Mouse (Mus musculus): ENCODE results near the gene Cox7a2l. TPM values are rescaled to one million over a fixed set of nuclear protein-coding genes. Genes with fewer than 3 reads are reported as not detected.

Cox7a2l gene
- polyA plus RNA-seq, 1 experiment = 380 TPM

DNA sequence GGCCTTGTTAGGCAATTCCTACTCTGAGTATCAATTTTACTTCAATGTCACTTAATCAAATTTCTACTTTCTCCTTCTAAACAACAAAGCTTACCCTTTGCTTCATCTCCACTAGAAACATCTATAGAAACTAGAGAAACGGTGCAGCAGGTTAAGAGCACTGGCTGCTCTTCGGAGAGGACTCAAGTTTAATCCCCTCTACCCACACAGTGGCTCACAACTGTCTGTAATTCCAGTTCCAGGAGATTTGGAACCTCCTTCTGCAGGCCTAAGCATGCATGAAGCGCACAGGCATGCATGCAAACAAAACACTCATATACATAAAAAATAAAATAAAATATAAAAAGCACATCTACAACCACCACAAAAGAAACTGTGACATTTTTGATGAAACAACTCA, 5.0 kb downstream of the Cox7a2l start:
- Histone ChIP-seq H3K4me3 (ENCODE audit: insufficient read depth, low read depth, low read length) (no peak overlapping the region), H3K27ac (replicated peaks; ENCODE audit: low read depth, low read length) (no peak overlapping the region), H3K4me1 (ENCODE audit: control insufficient read depth, insufficient read depth, insufficient read length, low read length) (peaks cover 7% of the 10 kb centered on the region)

DNA sequence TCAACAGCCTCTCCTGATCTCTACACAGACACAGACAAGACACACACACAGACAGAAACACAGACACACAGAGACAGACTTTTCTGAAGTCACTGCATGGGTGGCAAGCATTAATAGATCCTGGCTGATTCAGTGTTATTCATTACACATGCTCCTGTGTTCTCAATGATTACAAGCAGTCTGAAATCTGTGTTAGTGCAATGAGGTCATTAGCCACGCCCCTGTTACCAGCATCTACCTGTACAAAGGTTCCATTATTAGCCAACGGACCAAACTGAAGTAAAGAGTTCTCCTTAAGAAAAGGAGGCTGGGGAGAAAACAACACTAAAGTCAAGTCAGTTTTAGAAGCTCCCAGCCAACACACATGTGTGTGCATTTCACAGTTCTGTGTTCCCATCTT, 13.4 kb downstream of the Cox7a2l start:
- H3K27ac ChIP-seq (replicated peaks; ENCODE audit: low read depth, low read length) = no peak overlapping the region
- H3K4me3 ChIP-seq (ENCODE audit: insufficient read depth, low read depth, low read length) = no peak overlapping the region
- no peaks in the 10 kb centered on the region for H3K4me1 ChIP-seq (ENCODE audit: control insufficient read depth, insufficient read depth, insufficient read length, low read length)

DNA sequence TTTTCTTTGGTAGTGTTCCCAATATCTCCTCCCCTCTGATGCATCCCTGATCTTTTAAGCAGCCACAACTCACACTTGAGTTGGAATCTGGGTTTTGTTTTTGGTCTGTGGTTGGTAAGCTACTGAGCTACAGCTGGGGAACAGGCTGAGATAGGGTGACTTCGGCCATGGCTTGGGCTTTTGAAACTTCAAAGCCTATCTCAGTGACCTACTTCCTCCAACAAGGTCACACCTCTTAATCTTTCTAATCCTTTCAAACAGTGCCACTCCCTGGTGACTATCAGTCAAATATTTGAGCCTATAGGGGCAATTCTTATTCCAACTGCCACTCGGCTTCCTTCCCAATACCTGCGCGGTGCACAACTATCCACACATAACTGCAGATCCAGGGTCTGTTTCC, 17.4 kb downstream of the Cox7a2l start:
- no peak overlapping the region for H3K4me3 ChIP-seq (ENCODE audit: insufficient read depth, low read depth, low read length)
- no peak overlapping the region for H3K27ac ChIP-seq (replicated peaks; ENCODE audit: low read depth, low read length)
- H3K4me1 ChIP-seq (ENCODE audit: control insufficient read depth, insufficient read depth, insufficient read length, low read length) = no peaks in the 10 kb centered on the region

DNA sequence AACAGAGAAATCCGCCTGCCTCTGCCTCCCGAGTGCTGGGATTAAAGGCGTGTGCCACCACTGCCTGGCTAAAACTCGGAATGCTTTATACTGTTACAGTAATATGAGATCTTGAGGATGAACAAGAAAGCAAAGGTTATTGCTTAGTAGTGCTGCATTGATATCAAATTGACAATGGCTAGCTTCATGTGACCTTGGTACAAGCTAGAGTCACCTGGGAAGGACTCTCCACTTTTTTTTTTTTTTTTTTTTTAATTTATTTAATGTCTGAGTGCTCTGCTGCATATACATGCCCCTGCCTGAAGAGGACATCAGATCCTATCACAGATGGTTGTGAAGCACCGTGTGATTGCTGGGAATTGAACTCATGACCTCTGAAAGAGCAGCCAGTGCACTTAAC, 18.2 kb downstream of the Cox7a2l start:
- Histone ChIP-seq H3K4me3 (ENCODE audit: insufficient read depth, low read depth, low read length) (no peak overlapping the region), H3K27ac (replicated peaks; ENCODE audit: low read depth, low read length) (no peak overlapping the region), H3K4me1 (ENCODE audit: control insufficient read depth, insufficient read depth, insufficient read length, low read length) (no peaks in the 10 kb centered on the region)

DNA sequence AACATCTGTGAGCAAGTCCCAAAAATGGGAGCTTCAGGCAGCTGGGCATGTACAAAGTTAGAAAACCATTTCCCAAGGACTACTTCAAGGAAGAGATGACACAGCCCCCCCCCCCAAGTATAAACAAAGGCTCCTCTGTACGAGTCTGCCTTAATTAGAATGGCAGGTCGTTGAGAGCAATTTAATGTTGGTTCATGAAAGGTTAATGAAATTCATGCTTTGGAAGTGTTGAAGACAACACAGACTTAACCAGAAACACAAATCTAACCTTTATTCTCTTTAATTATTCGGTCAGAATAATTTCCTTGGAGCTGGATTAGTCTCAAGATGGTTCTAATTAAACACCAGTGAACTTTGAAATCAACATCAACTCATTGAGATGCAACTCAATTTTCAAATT, 29.4 kb downstream of the Cox7a2l start:
- no peak overlapping the region for H3K27ac ChIP-seq (replicated peaks; ENCODE audit: low read depth, low read length)
- H3K4me1 ChIP-seq (ENCODE audit: control insufficient read depth, insufficient read depth, insufficient read length, low read length) = no peaks in the 10 kb centered on the region
- H3K4me3 ChIP-seq (ENCODE audit: insufficient read depth, low read depth, low read length) = no peak overlapping the region

DNA sequence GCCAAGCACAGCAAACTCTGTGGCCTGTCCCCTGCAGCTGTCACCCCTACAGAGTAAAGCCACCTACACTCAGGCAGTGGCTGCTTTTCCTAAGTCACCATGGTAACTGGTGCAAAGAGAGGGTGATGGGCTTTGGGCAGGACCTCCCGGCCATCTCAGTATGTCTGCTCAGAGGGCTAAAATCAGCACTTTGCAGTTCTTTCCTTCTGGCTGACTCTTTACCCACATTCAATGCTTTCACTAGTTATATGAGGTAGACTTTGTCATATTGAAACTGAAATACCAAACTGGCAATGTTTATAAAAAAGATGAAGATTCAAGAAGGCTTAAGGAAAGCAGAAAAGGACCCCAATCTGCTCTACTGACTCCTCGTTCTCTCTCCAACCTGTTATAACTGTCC, 33.3 kb downstream of the Cox7a2l start:
- H3K27ac ChIP-seq (replicated peaks; ENCODE audit: low read depth, low read length) = no peak overlapping the region

DNA sequence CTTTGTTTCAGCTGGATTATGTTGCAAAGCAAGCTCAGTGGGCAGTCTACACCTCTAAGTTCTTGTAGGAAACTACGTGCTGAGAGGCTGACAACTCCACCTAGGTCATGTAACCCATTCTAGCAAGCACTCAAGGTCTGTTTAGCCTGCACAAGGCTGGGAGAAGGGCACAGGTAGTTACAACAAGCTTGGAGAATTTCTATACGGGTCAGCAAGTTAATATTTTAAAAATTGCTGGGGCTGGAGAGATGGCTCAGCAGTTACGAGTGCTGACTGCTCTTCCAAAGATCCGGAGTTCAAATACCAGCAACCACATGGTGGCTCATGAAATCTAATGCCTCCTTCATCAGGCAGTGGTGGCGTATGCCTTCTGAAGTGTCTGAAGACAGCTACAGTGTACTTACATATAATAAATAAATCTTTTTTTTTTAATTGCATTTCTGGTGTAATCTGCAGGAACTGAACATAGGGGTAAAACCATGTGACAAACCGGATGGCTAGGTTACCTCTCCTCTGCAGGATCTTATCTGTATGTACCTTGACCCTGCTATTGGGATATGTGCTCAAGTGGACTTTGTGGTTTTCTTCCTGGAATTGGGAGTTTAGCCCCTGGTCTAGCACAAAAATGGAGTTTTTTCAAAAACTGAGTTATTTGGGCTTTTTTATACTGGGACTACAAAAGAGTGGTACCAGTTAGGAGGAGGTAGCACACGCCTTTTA, 34.2 kb downstream of the Cox7a2l start:
- H3K4me3 ChIP-seq (ENCODE audit: insufficient read depth, low read depth, low read length) = no peak overlapping the region
- H3K27ac ChIP-seq (replicated peaks; ENCODE audit: low read depth, low read length) = no peak overlapping the region
- H3K4me1 ChIP-seq (ENCODE audit: control insufficient read depth, insufficient read depth, insufficient read length, low read length) = no peaks in the 10 kb centered on the region

More for the DNA sequence above, 33.3 kb downstream of the Cox7a2l start:
- Histone ChIP-seq H3K4me1 (ENCODE audit: control insufficient read depth, insufficient read depth, insufficient read length, low read length) (no peaks in the 10 kb centered on the region), H3K4me3 (ENCODE audit: insufficient read depth, low read depth, low read length) (no peak overlapping the region)

DNA sequence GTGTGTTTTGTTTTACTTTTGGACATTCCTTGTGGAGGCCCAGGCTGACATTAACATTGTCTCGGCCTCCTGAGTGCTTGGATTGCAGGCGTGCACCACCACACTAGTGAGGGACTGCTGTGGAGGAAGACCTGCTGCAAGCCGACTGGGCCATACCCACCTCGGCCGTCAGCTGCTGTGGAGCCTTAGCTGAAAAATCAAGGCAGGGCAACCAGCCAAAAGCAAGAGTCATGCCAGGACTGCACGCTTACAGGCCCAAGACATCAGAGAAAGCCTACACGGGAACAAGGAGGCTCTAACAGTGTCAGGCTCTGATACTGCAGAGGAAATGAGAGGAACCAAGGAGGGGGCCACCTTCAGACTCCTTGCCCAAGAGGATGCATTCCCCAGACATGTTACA, 35.6 kb downstream of the Cox7a2l start:
- Histone ChIP-seq H3K4me1 (ENCODE audit: control insufficient read depth, insufficient read depth, insufficient read length, low read length) (no peaks in the 10 kb centered on the region), H3K4me3 (ENCODE audit: insufficient read depth, low read depth, low read length) (no peak overlapping the region), H3K27ac (replicated peaks; ENCODE audit: low read depth, low read length) (no peak overlapping the region)

DNA sequence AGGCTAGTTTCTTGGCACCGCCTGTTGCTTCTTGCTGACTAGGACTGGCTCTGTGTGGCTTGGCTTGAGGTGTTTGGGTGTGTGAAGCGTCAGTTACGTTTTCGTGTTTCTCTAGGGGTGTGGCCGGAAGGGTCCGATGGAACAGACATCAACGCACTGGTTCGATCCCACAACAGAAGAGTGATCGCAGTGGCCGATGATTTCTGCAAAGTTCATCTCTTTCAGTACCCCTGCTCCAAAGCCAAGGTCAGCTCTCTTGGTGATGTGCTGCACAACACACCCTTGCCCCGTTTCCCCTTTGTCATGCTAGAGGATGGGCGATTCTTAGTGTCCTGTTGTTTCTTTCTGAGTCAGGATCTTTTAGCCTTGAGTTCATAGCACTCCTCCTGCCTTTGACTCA, 40.0 kb downstream of the Cox7a2l start:
- H3K4me3 ChIP-seq (ENCODE audit: insufficient read depth, low read depth, low read length) = no peak overlapping the region
- no peaks in the 10 kb centered on the region for H3K4me1 ChIP-seq (ENCODE audit: control insufficient read depth, insufficient read depth, insufficient read length, low read length)
- H3K27ac ChIP-seq (replicated peaks; ENCODE audit: low read depth, low read length) = no peak overlapping the region

DNA sequence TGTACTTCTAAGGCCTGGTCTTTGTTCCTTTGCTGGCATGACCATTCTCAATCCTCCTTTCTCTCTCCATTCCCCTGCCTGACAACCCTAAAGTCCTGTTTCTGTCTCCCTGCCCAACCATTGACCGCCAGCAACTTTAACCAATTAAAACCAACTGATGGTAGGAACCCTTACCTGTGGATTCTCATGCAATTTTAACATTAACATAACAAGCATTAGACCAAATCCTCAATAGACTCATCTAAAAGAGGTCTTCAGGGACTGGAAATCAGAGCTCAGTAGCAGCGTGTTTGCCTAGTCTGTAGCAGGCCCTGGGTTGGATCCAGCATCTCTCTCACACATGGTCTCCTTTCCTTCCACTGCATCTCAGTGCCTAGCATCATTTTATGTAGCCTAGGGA, 47.5 kb downstream of the Cox7a2l start:
- H3K4me1 ChIP-seq (ENCODE audit: control insufficient read depth, insufficient read depth, insufficient read length, low read length) = no peaks in the 10 kb centered on the region
- no peak overlapping the region for H3K4me3 ChIP-seq (ENCODE audit: insufficient read depth, low read depth, low read length)
- no peak overlapping the region for H3K27ac ChIP-seq (replicated peaks; ENCODE audit: low read depth, low read length)

DNA sequence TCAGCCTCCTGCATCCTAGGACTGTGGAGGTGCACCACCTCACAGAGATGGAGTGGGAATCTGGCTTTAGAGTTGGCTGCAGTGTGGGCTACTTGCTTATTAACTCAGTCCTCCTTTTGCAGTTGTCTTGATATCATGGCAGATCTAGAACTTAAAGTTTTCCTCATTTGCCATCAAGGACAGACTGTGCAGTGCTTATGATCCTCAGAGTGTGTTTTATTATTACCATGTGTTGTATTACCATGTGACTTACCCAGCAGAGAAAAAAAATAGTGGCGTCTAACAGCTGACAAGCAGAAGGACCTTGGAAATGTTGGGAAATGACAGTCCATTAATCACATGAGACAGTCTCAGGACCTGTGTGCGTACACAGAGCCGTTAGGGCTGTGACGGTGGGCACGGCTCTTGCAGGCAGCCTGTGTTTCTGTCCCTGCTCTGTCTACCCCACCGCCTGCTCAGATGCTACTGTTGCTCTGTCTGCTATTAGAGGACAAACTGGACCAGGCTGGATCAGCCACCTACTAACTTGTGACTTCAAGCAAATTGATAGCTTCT, 50.4 kb downstream of the Cox7a2l start:
- Histone ChIP-seq H3K4me1 (ENCODE audit: control insufficient read depth, insufficient read depth, insufficient read length, low read length) (no peaks in the 10 kb centered on the region), H3K27ac (replicated peaks; ENCODE audit: low read depth, low read length) (no peak overlapping the region), H3K4me3 (ENCODE audit: insufficient read depth, low read depth, low read length) (no peak overlapping the region)

DNA sequence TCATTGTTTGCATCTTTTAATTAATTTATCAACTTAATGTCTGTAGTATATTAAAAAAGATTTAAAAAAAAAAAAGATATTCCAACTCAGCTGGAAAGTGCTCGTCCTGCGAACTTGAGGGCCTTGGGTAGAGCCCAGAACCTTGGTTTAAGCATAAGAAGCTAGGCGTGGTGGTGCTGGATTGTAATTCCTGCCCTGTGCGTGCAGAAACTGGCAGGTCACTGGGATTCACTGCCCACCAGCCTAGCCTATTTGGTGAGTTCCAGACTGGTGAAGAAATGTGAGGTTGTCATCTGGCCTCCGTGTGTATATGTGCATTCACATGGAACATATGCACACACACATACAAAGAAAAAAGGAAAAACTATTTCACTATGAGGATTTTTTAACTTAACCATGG, 51.2 kb downstream of the Cox7a2l start:
- Histone ChIP-seq H3K27ac (replicated peaks; ENCODE audit: low read depth, low read length) (no peak overlapping the region), H3K4me1 (ENCODE audit: control insufficient read depth, insufficient read depth, insufficient read length, low read length) (no peaks in the 10 kb centered on the region), H3K4me3 (ENCODE audit: insufficient read depth, low read depth, low read length) (no peak overlapping the region)

DNA sequence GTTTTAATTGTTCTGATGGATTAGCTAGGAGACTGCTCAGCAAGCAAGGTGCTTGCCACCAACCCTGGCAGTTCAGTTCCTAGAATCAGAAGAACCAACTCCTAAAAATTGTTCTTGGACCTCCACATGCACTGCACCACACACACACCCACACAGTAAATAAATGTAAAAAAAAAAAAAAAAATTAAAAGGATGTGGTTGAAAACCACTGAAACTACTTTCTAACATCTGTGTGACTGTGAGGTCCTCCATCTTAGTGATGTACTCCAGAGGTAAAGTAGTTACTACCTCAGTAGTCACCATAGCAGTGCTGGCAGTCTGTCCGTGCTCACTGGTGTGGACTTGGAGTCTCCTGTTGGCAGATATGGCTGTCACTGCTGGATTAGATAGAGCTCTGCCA, 59.9 kb downstream of the Cox7a2l start:
- H3K4me1 ChIP-seq (ENCODE audit: control insufficient read depth, insufficient read depth, insufficient read length, low read length) = no peaks in the 10 kb centered on the region
- H3K27ac ChIP-seq (replicated peaks; ENCODE audit: low read depth, low read length) = no peak overlapping the region
- H3K4me3 ChIP-seq (ENCODE audit: insufficient read depth, low read depth, low read length) = no peak overlapping the region

DNA sequence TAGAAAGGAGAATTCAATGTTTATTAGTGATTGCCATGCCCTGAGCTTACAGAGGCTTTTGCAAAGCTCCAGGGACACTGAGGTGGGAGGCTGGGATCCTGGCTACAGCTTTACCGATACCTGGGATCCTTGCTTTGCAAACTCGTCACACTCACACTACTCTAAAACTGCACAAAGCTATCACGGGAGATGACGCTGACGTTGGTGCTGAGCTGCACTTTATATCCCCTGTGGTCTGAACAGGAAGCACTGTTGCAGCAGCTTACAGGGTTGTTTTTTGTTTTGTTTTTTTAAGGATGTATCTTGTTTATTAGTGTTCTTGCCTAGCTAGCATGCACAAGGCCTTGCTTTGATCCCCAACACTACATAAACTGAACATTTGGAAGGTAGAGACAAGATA, 63.5 kb downstream of the Cox7a2l start:
- Histone ChIP-seq H3K4me1 (ENCODE audit: control insufficient read depth, insufficient read depth, insufficient read length, low read length) (no peaks in the 10 kb centered on the region), H3K4me3 (ENCODE audit: insufficient read depth, low read depth, low read length) (no peak overlapping the region), H3K27ac (replicated peaks; ENCODE audit: low read depth, low read length) (no peak overlapping the region)

DNA sequence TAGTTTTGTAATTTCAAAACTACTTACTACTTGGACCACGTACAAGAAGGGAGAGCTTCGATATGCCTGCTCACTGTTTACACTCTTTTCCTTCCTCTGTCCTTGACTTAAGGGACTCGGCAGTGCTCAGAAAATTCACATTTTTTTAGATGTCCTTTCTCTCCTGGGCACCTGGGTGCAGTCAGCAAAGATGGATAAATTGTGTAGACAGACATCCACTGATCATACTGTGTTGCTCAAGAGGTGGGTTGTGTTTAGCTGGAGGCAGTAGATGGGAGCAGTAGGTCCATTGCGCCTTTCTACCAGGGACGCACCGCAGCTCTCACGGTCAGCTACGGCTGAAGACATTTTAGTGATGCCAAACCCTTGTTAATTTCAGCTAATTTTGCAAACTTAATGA, 64.7 kb downstream of the Cox7a2l start:
- no peak overlapping the region for H3K4me3 ChIP-seq (ENCODE audit: insufficient read depth, low read depth, low read length)
- no peaks in the 10 kb centered on the region for H3K4me1 ChIP-seq (ENCODE audit: control insufficient read depth, insufficient read depth, insufficient read length, low read length)
- no peak overlapping the region for H3K27ac ChIP-seq (replicated peaks; ENCODE audit: low read depth, low read length)

Data from brown adipose tissue, adult 24 weeks (tissue).